Mouse (Mus musculus) ES-E14 (cell line): Measurements from ENCODE around the gene Catsperb. TPM values are rescaled to one million over a fixed set of nuclear protein-coding genes. Genes with fewer than 3 reads are reported as not detected.
"Not testable (repeated sequence)": the region's sequence is repeated elsewhere in the genome, so short reads cannot be mapped to it uniquely, and the experiment has no call there.

Source experiments
- DNase-seq: peaks from one replicate; pipeline ENCODE4 v3.0.0-alpha.2; 2013; ENCODE audit warnings: low read depth, low spot score
- H3K27ac ChIP-seq: 2 replicates; pipeline ENCODE4 v1.5.1; 2012; ENCODE audit warnings: low read depth, mild to moderate bottlenecking, low read length, moderate library complexity, mixed read lengths; ENCODE audit not compliant: poor library complexity, insufficient read depth, severe bottlenecking
- H3K36me3 ChIP-seq: 2 replicates; pipeline ENCODE4 v1.6.1; 2012; ENCODE audit warnings: mild to moderate bottlenecking, low read length, moderate library complexity, mixed read lengths; ENCODE audit not compliant: control insufficient read depth, poor library complexity, insufficient read depth, severe bottlenecking
- H3K4me1 ChIP-seq, 2 experiments: fragments of 150-350 bp in 1 of 2; sonication (generic) in 1 of 2; 2 replicates each; pipeline ENCODE4 v1.6.1; 2012; ENCODE audit warnings: low read length in 2 of 2, mild to moderate bottlenecking in 1 of 2, mixed read lengths in 1 of 2; ENCODE audit not compliant: control insufficient read depth in 2 of 2, insufficient read depth in 2 of 2, poor library complexity in 1 of 2
- H3K4me3 ChIP-seq, 2 experiments: fragments of 150-350 bp in 1 of 2; sonication (generic) in 1 of 2; 2 replicates each; pipeline ENCODE4 v1.5.1; 2012; ENCODE audit warnings: low read length in 2 of 2, low read depth in 1 of 2, mild to moderate bottlenecking in 1 of 2, mixed read lengths in 1 of 2; ENCODE audit not compliant: insufficient read depth in 1 of 2, poor library complexity in 1 of 2, severe bottlenecking in 1 of 2
- H3K9ac ChIP-seq: 2 replicates; pipeline ENCODE4 v1.6.1; 2012; ENCODE audit warnings: low read depth, mild to moderate bottlenecking, low read length, mixed read lengths; ENCODE audit not compliant: poor library complexity, insufficient read depth, severe bottlenecking
- H3K9me3 ChIP-seq: fragments of 150-350 bp; sonication (generic); 2 replicates; pipeline ENCODE4 v1.6.1; 2012; ENCODE audit warnings: low read depth, mild to moderate bottlenecking, low read length; ENCODE audit not compliant: control insufficient read depth, insufficient read depth
- CHD2 ChIP-seq: IDR thresholded peaks from 2 replicates; pipeline ENCODE4 v1.6.1; 2014; ENCODE audit warnings: mild to moderate bottlenecking, low read depth, low read length, inconsistent platforms
- HCFC1 ChIP-seq: IDR thresholded peaks from 2 replicates; pipeline ENCODE4 v1.6.1; 2012; ENCODE audit warnings: low read length, inconsistent platforms, borderline replicate concordance; ENCODE audit not compliant: insufficient read depth
- MAFK ChIP-seq: IDR thresholded peaks from 2 replicates; pipeline ENCODE4 v1.6.1; 2014; ENCODE audit warnings: mild to moderate bottlenecking, low read depth, low read length, inconsistent platforms; ENCODE audit not compliant: insufficient read depth
- ZC3H11A ChIP-seq: IDR thresholded peaks from 2 replicates; pipeline ENCODE4 v1.6.1; 2012; ENCODE audit warnings: low read depth, mild to moderate bottlenecking, inconsistent platforms, low read length, borderline replicate concordance
- ZNF384 ChIP-seq: IDR thresholded peaks from 2 replicates; pipeline ENCODE4 v1.6.1; 2012; ENCODE audit warnings: low read depth, low read length, inconsistent platforms
- in situ Hi-C, 2 experiments: fragments of 600-800 bp; cut with MboI; formaldehyde crosslinking; loops; one replicate each; pipeline ENCODE4 v1.15.1; 2025; ENCODE audit warnings: low sequenced_read_pairs in 2 of 2, inconsistent platforms in 1 of 2; ENCODE audit not compliant: unreplicated experiment in 2 of 2
- total RNA-seq: library from RNA; depleted of rRNA; stranded (reverse); fragments of 300-350 nt; gene quantifications from 2 replicates; pipeline ENCODE4 v1.2.3, GENCODE M21; 2012

Catsperb gene
- total RNA-seq, 1 experiment = not detected

DNA sequence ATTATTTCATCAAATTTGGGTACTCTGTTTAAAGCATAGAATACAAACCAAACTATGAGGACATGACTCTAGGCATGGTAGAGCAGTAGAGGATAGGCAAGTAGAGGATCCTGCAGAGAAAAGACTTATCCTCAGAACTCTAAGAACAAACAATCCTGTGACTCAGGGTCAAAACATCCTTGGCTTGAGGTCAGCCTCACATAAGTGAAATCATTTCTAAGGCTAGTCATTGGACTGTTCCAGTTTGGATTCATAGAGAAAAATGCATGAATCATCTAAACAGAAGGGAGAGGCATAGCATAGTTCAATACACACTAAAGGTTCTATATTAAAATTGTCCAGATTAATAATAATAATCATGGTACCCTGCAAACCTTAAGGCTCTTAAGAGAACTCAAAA, 79.1 kb downstream of the Catsperb start:
- no peak overlapping the region for H3K9ac ChIP-seq
- no peaks in the 10 kb centered on the region for H3K36me3 ChIP-seq
- H3K4me1 ChIP-seq = no peaks in the 10 kb centered on the region
- no peak overlapping the region for H3K27ac ChIP-seq
- in situ Hi-C loops = no loop called here
- TF ChIP-seq ZC3H11A (no peak), MAFK (no peak), CHD2 (no peak), HCFC1 (no peak), ZNF384 (no peak)
- no peak overlapping the region for H3K4me3 ChIP-seq
- no peak for DNase-seq
- no peaks in the 10 kb centered on the region for H3K9me3 ChIP-seq

DNA sequence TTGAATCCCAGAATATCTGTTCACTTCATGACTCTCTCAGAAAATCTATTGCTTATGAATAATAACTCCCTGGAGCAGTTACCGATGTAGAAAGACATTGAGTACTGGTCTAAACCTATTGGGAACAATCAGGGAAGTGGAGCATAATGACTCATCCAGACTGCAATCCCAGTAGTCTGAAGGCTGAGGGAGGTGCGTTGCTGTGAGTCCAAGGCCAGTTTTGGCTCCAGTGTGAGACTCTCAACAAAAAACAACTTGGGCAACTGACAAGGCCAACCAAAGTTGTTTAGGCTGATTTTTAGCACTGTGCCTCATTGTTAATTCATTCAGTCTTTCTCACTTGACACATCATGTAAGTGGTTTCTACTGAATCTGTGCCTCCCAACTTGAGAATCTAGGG, 106.9 kb downstream of the Catsperb start:
- H3K9ac ChIP-seq, H3K4me1 ChIP-seq, H3K36me3 ChIP-seq, DNase-seq, H3K27ac ChIP-seq, H3K9me3 ChIP-seq, in situ Hi-C loops, H3K4me3 ChIP-seq: not testable (repeated sequence)

DNA sequence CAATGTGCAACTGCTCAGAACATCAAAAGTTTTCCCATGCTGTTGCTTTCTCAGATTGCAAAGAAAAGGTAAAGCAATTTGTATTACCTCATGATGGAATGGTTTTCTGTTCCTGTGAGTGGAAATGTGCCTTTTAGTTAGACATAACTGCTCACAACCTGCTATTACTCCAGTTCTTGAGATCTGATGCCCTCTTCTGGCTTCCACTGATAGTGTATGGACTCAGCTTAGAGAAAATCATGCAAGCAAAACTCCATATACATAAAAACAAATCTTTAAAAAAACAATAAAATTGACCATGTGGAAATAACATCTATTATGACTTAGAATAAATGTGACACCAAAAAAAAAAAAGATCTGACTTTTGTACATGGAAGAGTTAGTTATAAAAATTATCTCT, 202.2 kb downstream of the Catsperb start:
- H3K27ac ChIP-seq, DNase-seq, H3K9ac ChIP-seq, H3K4me3 ChIP-seq, H3K36me3 ChIP-seq, H3K4me1 ChIP-seq, in situ Hi-C loops, H3K9me3 ChIP-seq: not testable (repeated sequence)

DNA sequence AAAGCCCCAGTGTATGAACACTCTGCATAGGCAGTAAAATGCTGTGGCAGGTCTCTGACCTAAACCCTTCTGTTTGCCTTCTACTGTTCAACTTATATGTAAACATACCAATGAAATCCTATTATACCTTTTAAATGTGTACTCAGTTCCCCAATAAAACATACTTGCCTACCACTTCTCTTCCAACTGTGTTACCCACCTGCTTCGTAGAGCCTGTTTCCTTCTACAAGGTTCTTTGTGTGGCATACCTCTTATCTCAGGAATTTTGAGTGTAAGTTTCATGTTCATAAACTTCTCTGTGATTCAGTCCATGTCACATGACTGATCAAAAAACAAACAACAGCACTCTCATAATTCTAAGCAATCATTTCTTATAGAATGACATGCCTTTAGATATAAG, 228.7 kb downstream of the Catsperb start:
- in situ Hi-C loops = no loop called here
- DNase-seq = no peak
- TF ChIP-seq CHD2 (no peak), ZC3H11A (no peak), MAFK (no peak), ZNF384 (no peak), HCFC1 (no peak)
- H3K27ac ChIP-seq = no peak overlapping the region
- H3K9ac ChIP-seq = no peak overlapping the region
- no peaks in the 10 kb centered on the region for H3K4me1 ChIP-seq
- H3K36me3 ChIP-seq = no peaks in the 10 kb centered on the region
- no peak overlapping the region for H3K4me3 ChIP-seq
- H3K9me3 ChIP-seq = no peaks in the 10 kb centered on the region

DNA sequence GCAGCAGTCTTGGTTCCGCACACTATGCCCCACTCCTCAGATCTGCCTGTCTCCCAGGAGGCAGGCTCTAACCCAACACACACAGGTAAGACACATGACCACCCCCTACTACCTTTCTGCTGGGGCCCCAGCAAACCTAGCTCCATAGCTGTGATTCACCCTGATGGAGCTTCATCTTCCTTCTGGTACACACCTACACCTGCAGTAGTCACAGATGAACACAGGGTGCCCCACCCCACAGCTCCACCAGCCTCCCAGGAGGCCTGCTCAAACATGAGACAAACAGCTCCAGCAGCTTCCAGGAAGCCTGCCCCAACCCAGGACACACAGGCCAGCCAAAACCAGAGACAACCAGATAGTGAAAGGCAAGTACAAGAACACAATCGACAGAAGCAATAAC, 263.0 kb downstream of the Catsperb start:
- in situ Hi-C loops = no loop called here
- H3K36me3 ChIP-seq = no peaks in the 10 kb centered on the region
- TF ChIP-seq ZNF384 (no peak), ZC3H11A (no peak), HCFC1 (no peak), CHD2 (no peak), MAFK (no peak)

More for the DNA sequence above, 263.0 kb downstream of the Catsperb start:
- no peak overlapping the region for H3K27ac ChIP-seq
- DNase-seq = no peak
- no peaks in the 10 kb centered on the region for H3K9me3 ChIP-seq
- H3K4me3 ChIP-seq = no peak overlapping the region
- no peaks in the 10 kb centered on the region for H3K4me1 ChIP-seq
- H3K9ac ChIP-seq = no peak overlapping the region
